Mouse (Mus musculus) yolk sac, embryonic 10.5 days (tissue): ENCODE measurements at regions not wholly inside any gene's neighbourhood (a gene's known extent, or its start where the extent isn't known, plus 50 kb on each side); places are given as distances from the start of the nearest gene placed in this dataset.

ENCODE experiments used
- DNase-seq: peaks from one replicate; pipeline ENCODE4 v3.0.0-alpha.2; 2017; ENCODE audit warnings: low spot score

DNA sequence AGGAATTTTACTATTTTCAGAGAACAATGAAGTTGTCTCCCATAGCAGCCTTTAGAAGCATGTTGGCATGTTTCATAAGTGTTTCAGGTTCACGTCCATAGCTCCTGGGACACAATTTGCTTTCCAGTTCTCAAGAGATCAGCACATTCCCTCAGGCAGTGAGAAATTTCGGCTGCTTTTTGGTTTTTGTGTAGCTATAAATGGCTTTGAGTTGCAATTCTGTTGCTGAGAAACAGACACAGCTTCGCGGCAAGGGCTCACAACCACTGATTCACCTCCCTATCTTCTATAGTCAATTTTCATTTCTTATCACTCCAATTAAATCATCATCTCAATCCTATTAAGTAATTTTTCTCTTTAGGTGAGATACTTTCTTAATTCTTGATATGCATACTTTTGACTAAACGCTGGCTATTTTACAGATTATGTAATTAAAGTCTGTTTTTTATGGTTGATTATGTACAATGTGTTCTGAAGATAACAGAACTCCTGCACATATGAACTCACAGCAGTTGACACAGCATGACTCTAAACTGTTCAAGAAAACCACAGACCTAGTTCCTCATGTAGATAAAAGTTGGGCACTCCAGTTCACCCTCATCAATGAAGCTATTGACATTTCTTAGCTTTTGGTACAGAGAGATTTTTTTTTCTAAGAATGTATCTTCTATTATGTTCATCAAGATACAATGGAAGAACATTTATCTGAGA is 694.1 kb upstream of the Gm21833 start:
- DNase-seq = no peak

DNA sequence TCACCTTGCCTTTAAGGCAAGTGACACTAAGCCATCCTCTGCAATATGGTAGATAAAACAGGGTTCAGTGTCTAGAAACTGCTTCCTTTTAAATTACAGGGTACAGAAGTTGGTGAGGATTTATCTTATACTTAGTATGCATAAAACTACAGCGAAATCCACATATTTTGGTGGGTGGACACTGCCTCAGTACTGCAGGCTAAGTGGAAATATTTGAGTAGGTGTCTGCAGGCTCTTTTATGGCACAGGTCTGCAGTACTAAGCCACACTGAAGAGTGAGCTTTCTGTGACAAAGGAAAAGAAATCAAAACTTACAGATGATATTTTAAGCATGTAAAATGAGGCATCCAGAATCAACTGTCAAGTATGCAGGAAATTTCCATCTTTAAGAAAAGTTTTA is 692.9 kb upstream of the Gm21833 start:
- no peak for DNase-seq

DNA sequence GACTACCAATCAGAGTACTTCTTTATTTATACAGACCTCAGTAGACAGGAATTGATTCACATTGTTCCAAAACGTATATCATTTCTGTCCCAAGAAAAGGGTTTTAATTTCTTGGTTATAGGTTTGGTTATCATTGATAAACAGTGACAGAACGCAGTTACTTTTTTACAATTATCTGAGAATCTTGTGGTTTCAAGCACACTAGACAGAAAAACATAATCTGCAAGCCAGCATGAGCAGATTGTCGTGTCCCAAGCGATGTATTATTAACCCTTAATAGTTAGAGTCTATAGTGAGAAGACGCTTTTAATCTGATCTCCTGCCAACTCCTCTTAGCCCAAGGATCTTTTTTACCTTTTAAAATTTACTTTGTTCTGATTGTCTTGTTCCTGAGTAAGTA is 645.4 kb upstream of the Gm21833 start:
- DNase-seq = no peak

- no peak for DNase-seq
These were observed 595.3 kb upstream of the Gm21833 start for GRCm38 (mm10) chr16:82232916-82233315.

DNA sequence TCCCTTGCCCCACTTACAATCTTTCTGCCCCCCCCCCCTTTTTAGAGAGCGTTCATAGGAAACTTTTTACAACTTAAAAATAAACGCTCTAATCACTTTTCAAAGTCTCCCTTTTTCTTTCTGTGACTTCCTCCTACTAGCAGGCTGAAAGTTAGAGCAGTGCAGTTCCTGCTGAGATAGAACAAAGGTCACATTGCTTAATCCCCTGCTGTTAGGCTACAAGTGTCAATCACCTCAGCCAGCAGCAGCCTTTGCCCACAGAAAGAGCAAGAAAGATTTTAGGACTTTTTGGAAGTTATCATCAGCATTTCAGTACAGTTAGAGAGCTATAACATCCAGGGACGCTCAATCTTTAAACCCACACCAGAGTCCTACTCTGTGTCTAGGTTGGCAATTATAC is 584.3 kb upstream of the Gm21833 start:
- DNase-seq = peak; percentile 3
